Mouse (Mus musculus): ENCODE data around the gene Rnf123.

Gene Rnf123

GRCm38 (mm10) chr9:108065491-108066011 is 17.6 kb downstream of the Rnf123 start:
- DNase-seq (ENCODE audit: extremely low read depth, insufficient read length, low spot score): no peak

GRCm38 (mm10) chr9:108063361-108063760 is 19.8 kb downstream of the Rnf123 start:
- no peak for DNase-seq (ENCODE audit: extremely low read depth, insufficient read length, low spot score)

- DNase-seq (ENCODE audit: extremely low read depth, insufficient read length, low spot score): no peak
These were observed 21.0 kb downstream of the Rnf123 start for GRCm38 (mm10) chr9:108062142-108062541.

- DNase-seq (ENCODE audit: extremely low read depth, insufficient read length, low spot score): no peak
These were observed 24.9 kb downstream of the Rnf123 start for GRCm38 (mm10) chr9:108058291-108058690.

GRCm38 (mm10) chr9:108057262-108057562 is 25.9 kb downstream of the Rnf123 start:
- DNase-seq (ENCODE audit: extremely low read depth, insufficient read length, low spot score): no peak

- DNase-seq (ENCODE audit: extremely low read depth, insufficient read length, low spot score): no peak
These were observed 26.5 kb downstream of the Rnf123 start for GRCm38 (mm10) chr9:108056361-108057261.

- DNase-seq (ENCODE audit: extremely low read depth, insufficient read length, low spot score): no peak
These were observed 27.4 kb downstream of the Rnf123 start for GRCm38 (mm10) chr9:108055661-108056237.

- no peak for DNase-seq (ENCODE audit: extremely low read depth, insufficient read length, low spot score)
These were observed 28.1 kb downstream of the Rnf123 start for GRCm38 (mm10) chr9:108055061-108055460.

- no peak for DNase-seq (ENCODE audit: extremely low read depth, insufficient read length, low spot score)
These were observed 28.7 kb downstream of the Rnf123 start for GRCm38 (mm10) chr9:108054331-108055040.

- DNase-seq (ENCODE audit: extremely low read depth, insufficient read length, low spot score): no peak
These were observed 29.4 kb downstream of the Rnf123 start for GRCm38 (mm10) chr9:108053665-108054225.

- DNase-seq (ENCODE audit: extremely low read depth, insufficient read length, low spot score): peak; percentile 81
These were observed 30.1 kb downstream of the Rnf123 start, which contains the start of gene Amigo3 for GRCm38 (mm10) chr9:108052885-108053664. Amigo3 (plus strand) TSS chr9:108053159.

- DNase-seq (ENCODE audit: extremely low read depth, insufficient read length, low spot score): no peak
These were observed 30.7 kb downstream of the Rnf123 start for GRCm38 (mm10) chr9:108052411-108052810.

GRCm38 (mm10) chr9:108051931-108052220 is 31.3 kb downstream of the Rnf123 start:
- DNase-seq (ENCODE audit: extremely low read depth, insufficient read length, low spot score): no peak

GRCm38 (mm10) chr9:108051184-108051930 is 31.8 kb downstream of the Rnf123 start:
- no peak for DNase-seq (ENCODE audit: extremely low read depth, insufficient read length, low spot score)

GRCm38 (mm10) chr9:108049561-108050251 is 33.4 kb downstream of the Rnf123 start:
- no peak for DNase-seq (ENCODE audit: extremely low read depth, insufficient read length, low spot score)

- peak; percentile 97 for DNase-seq (ENCODE audit: extremely low read depth, insufficient read length, low spot score)
These were observed 34.1 kb downstream of the Rnf123 start, which contains the start of gene Gmppb for GRCm38 (mm10) chr9:108049016-108049455. Gmppb (plus strand) TSS chr9:108049242.

- DNase-seq (ENCODE audit: extremely low read depth, insufficient read length, low spot score): no peak
These were observed 34.6 kb downstream of the Rnf123 start for GRCm38 (mm10) chr9:108048566-108048955.

- no peak for DNase-seq (ENCODE audit: extremely low read depth, insufficient read length, low spot score)
These were observed 35.3 kb downstream of the Rnf123 start for GRCm38 (mm10) chr9:108047601-108048565.
